Mouse (Mus musculus) stomach, postnatal 0 days (tissue): ENCODE results near the gene Isg15.

Experiments
- CTCF ChIP-seq: IDR thresholded peaks from 2 replicates; pipeline ENCODE4 v1.5.1; 2016; ENCODE audit warnings: antibody characterized with exemption, low read depth, mild to moderate bottlenecking, moderate library complexity
- EP300 ChIP-seq: optimal IDR thresholded peaks from 2 replicates; pipeline ENCODE3; 2016; ENCODE audit warnings: antibody characterized with exemption

DNA sequence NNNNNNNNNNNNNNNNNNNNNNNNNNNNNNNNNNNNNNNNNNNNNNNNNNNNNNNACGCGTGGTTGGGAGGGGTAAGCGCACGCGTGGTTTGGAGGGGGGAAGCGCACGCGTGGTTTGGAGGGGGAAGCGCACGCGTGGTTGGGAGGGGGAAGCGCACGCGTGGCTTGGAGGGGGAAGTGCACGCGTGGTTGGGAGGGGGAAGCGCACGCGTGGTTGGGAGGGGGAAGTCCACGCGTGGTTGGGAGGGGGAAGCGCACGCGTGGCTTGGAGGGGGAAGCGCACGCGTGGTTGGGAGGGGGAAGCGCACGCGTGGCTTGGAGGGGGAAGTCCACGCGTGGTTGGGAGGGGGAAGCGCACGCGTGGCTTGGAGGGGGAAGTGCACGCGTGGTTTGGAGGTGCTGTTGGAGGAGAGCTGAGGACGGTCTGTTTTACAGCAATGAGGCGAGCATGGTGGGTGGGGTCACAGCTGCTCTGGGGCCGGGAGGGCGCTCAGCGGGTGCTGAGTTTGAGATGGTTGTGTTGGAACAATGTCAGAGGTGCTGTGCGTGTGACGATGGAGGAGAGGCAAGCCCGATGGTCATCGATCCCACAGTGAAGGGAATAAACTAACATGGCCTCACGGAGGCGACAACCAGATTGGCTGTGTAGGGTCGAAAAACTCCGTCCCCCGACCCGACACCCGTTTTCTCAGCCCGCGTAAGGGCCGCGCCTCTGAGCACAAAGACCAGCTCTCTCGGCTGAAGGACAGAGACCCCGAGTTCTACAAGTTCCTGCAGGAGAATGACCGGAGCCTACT, 36.2 kb upstream of the Isg15 start:
- TF ChIP-seq EP300 (no peak), CTCF (no peak)
